Mouse (Mus musculus) urinary bladder, postnatal 25 days (tissue): ENCODE measurements around the gene Myh9.

Experiments used
- DNase-seq: peaks from one replicate; pipeline ENCODE4 v3.0.0; 2022; ENCODE audit warnings: low spot score

The Myh9 gene

GRCm38 (mm10) chr15:77788356-77788755, 53.6 kb downstream of the Myh9 start:
- DNase-seq = no peak

GRCm38 (mm10) chr15:77785807-77786206, 56.2 kb downstream of the Myh9 start:
- no peak for DNase-seq

GRCm38 (mm10) chr15:77784039-77784824, 57.7 kb downstream of the Myh9 start:
- DNase-seq = no peak

GRCm38 (mm10) chr15:77782449-77783014, 59.4 kb downstream of the Myh9 start:
- no peak for DNase-seq

- DNase-seq = peak; percentile 72
Measured at GRCm38 (mm10) chr15:77775186-77775963, 66.6 kb downstream of the Myh9 start.

- no peak for DNase-seq
Measured at GRCm38 (mm10) chr15:77774303-77774702, 67.7 kb downstream of the Myh9 start.

GRCm38 (mm10) chr15:77773099-77773915, 68.7 kb downstream of the Myh9 start:
- DNase-seq = no peak

GRCm38 (mm10) chr15:77770942-77771341, 71.0 kb downstream of the Myh9 start:
- no peak for DNase-seq

GRCm38 (mm10) chr15:77770341-77770740, 71.6 kb downstream of the Myh9 start:
- DNase-seq = no peak

- no peak for DNase-seq
Measured at GRCm38 (mm10) chr15:77766981-77767380, 75.0 kb downstream of the Myh9 start.

- no peak for DNase-seq
Measured at GRCm38 (mm10) chr15:77765484-77766093, 76.4 kb downstream of the Myh9 start.

GRCm38 (mm10) chr15:77764391-77765006, 77.5 kb downstream of the Myh9 start:
- DNase-seq = no peak

GRCm38 (mm10) chr15:77763702-77764101, 78.3 kb downstream of the Myh9 start:
- DNase-seq = no peak

GRCm38 (mm10) chr15:77763050-77763449, 78.9 kb downstream of the Myh9 start:
- DNase-seq = no peak

- DNase-seq = no peak
Measured at GRCm38 (mm10) chr15:77761561-77762380, 80.2 kb downstream of the Myh9 start.

GRCm38 (mm10) chr15:77761083-77761482, 80.9 kb downstream of the Myh9 start:
- DNase-seq = no peak

GRCm38 (mm10) chr15:77760037-77760436, 81.9 kb downstream of the Myh9 start:
- no peak for DNase-seq

- no peak for DNase-seq
Measured at GRCm38 (mm10) chr15:77757586-77758226, 84.3 kb downstream of the Myh9 start.

- peak; percentile 42 for DNase-seq
Measured at GRCm38 (mm10) chr15:77756848-77757247, 85.1 kb downstream of the Myh9 start, which contains the start of gene Apol8. TSS of gene Apol8 (minus strand) at chr15:77757003.

- no peak for DNase-seq
Measured at GRCm38 (mm10) chr15:77756081-77756480, 85.9 kb downstream of the Myh9 start.
